Mouse (Mus musculus): ENCODE results near the gene Il6ra. TPM values are rescaled to one million over a fixed set of nuclear protein-coding genes. Genes with fewer than 3 reads are reported as not detected.

Il6ra gene
- polyA plus RNA-seq, 1 experiment: 1.3 TPM

- H3K4me1 ChIP-seq (ENCODE audit: control insufficient read depth, insufficient read depth, low read length): peaks cover 9% of the 10 kb centered on the region
- no peak overlapping the region for H3K4me3 ChIP-seq (replicated peaks; ENCODE audit: insufficient read depth, low read depth, low read length)
- no peak overlapping the region for H3K27ac ChIP-seq (ENCODE audit: insufficient read depth, low read length)
- no peaks in the 10 kb centered on the region for H3K27me3 ChIP-seq (ENCODE audit: control insufficient read depth, insufficient read depth, low read length)
- TF ChIP-seq CTCF (IDR thresholded peaks at IDR 0.05; ENCODE audit: borderline replicate concordance, insufficient read depth, low read depth, low read length) (peak; percentile 91), POLR2A (IDR thresholded peaks at IDR 0.05; ENCODE audit: borderline replicate concordance, insufficient read depth, low read length) (no peak)
- 0% methylated on average over 4 of the region's 4 CpGs for WGBS
- DNase-seq: peak; percentile 66 to 69
Observed at GRCm38 (mm10) chr3:89953420-89953819, 40.4 kb upstream of the Il6ra start.

GRCm38 (mm10) chr3:89948655-89949054 lies 35.7 kb upstream of the Il6ra start:
- peak; percentile 62 to 70 for DNase-seq
- TF ChIP-seq CTCF (IDR thresholded peaks at IDR 0.05; ENCODE audit: borderline replicate concordance, insufficient read depth, low read depth, low read length) (no peak), POLR2A (IDR thresholded peaks at IDR 0.05; ENCODE audit: borderline replicate concordance, insufficient read depth, low read length) (no peak)
- Histone ChIP-seq H3K4me1 (ENCODE audit: control insufficient read depth, insufficient read depth, low read length) (peaks cover 9% of the 10 kb centered on the region), H3K27ac (ENCODE audit: insufficient read depth, low read length) (no peak overlapping the region), H3K27me3 (ENCODE audit: control insufficient read depth, insufficient read depth, low read length) (no peaks in the 10 kb centered on the region), H3K4me3 (replicated peaks; ENCODE audit: insufficient read depth, low read depth, low read length) (no peak overlapping the region)
- 29% methylated on average over 6 of the region's 6 CpGs for whole genome bisulfite sequencing

DNA sequence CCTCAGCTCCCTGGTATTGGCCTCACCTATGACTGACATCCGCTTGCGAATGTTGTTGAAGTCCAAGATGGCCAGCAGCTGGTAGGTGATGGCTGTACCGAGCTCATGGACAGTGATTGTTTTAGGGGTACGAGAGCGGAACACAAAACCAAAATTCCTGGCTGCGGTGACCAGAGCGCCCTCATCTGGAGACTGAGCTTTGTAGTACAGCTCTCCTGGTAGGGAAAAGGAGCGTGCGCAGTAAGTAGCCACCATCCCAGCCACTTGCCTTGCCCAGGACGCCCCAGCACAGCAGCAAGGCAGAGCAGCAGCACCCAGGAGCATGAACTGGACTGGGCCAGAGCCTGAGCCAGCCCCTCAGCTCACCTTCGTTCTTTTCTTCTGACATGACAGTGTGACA lies 35.0 kb upstream of the Il6ra start:
- Histone ChIP-seq H3K4me1 (ENCODE audit: control insufficient read depth, insufficient read depth, low read length) (peaks cover 13% of the 10 kb centered on the region), H3K27me3 (ENCODE audit: control insufficient read depth, insufficient read depth, low read length) (no peaks in the 10 kb centered on the region), H3K27ac (ENCODE audit: insufficient read depth, low read length) (no peak overlapping the region), H3K4me3 (replicated peaks; ENCODE audit: insufficient read depth, low read depth, low read length) (no peak overlapping the region)
- TF ChIP-seq POLR2A (IDR thresholded peaks at IDR 0.05; ENCODE audit: borderline replicate concordance, insufficient read depth, low read length) (no peak), CTCF (IDR thresholded peaks at IDR 0.05; ENCODE audit: borderline replicate concordance, insufficient read depth, low read depth, low read length) (no peak)
- WGBS: 83% methylated on average over 11 of the region's 11 CpGs
- no peak for DNase-seq

GRCm38 (mm10) chr3:89945026-89945425 lies 32.0 kb upstream of the Il6ra start:
- 69% methylated on average over 8 of the region's 8 CpGs for WGBS
- H3K27me3 ChIP-seq (ENCODE audit: control insufficient read depth, insufficient read depth, low read length): no peaks in the 10 kb centered on the region
- no peak overlapping the region for H3K27ac ChIP-seq (ENCODE audit: insufficient read depth, low read length)

GRCm38 (mm10) chr3:89942894-89943293 lies 29.9 kb upstream of the Il6ra start:
- WGBS: 46% methylated on average over 9 of the region's 9 CpGs
- no peaks in the 10 kb centered on the region for H3K27me3 ChIP-seq (ENCODE audit: control insufficient read depth, insufficient read depth, low read length)
- no peak overlapping the region for H3K27ac ChIP-seq (ENCODE audit: insufficient read depth, low read length)
- H3K4me1 ChIP-seq (ENCODE audit: control insufficient read depth, insufficient read depth, low read length): peaks cover 8% of the 10 kb centered on the region
- TF ChIP-seq CTCF (IDR thresholded peaks at IDR 0.05; ENCODE audit: borderline replicate concordance, insufficient read depth, low read depth, low read length): no peak
- TF ChIP-seq POLR2A (IDR thresholded peaks at IDR 0.05; ENCODE audit: borderline replicate concordance, insufficient read depth, low read length): no peak
- H3K4me3 ChIP-seq (replicated peaks; ENCODE audit: insufficient read depth, low read depth, low read length): no peak overlapping the region
- peak in 1 of 2 experiments; percentile 37 for DNase-seq

More at GRCm38 (mm10) chr3:89945026-89945425, 32.0 kb upstream of the Il6ra start:
- Histone ChIP-seq H3K4me3 (replicated peaks; ENCODE audit: insufficient read depth, low read depth, low read length) (no peak overlapping the region), H3K4me1 (ENCODE audit: control insufficient read depth, insufficient read depth, low read length) (peaks cover 17% of the 10 kb centered on the region)
- no peak for DNase-seq
- no peak for TF ChIP-seq POLR2A (IDR thresholded peaks at IDR 0.05; ENCODE audit: borderline replicate concordance, insufficient read depth, low read length)
- no peak for TF ChIP-seq CTCF (IDR thresholded peaks at IDR 0.05; ENCODE audit: borderline replicate concordance, insufficient read depth, low read depth, low read length)

DNA sequence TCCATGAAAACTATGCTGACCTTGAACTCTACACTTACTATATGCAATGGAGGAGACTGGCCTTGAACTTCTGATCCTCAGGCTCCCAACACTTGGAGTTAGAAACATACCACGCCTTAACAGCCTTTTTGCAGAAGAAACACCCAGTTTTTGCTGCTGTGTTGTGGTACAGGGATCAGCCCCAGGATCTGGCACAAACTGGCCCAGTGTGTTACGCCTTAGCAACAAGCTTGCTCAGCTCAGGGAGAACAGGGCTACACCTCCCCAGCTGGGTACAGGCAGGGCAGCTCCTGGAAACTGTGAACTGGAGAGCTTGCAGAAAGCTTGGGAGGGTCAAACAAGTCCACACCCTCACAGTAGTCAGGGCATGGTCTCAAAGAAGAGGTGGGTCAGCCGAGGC lies 23.5 kb upstream of the Il6ra start:
- 91% methylated on average over 3 of the region's 3 CpGs for WGBS
- no peak for DNase-seq
- H3K27me3 ChIP-seq (ENCODE audit: control insufficient read depth, insufficient read depth, low read length): no peaks in the 10 kb centered on the region
- TF ChIP-seq CTCF (IDR thresholded peaks at IDR 0.05; ENCODE audit: borderline replicate concordance, insufficient read depth, low read depth, low read length) (no peak), POLR2A (IDR thresholded peaks at IDR 0.05; ENCODE audit: borderline replicate concordance, insufficient read depth, low read length) (no peak)
- H3K4me1 ChIP-seq (ENCODE audit: control insufficient read depth, insufficient read depth, low read length): no peaks in the 10 kb centered on the region
- H3K27ac ChIP-seq (ENCODE audit: insufficient read depth, low read length): no peak overlapping the region
- H3K4me3 ChIP-seq (replicated peaks; ENCODE audit: insufficient read depth, low read depth, low read length): no peak overlapping the region

GRCm38 (mm10) chr3:89932925-89933324 lies 19.9 kb upstream of the Il6ra start:
- Histone ChIP-seq H3K4me3 (replicated peaks; ENCODE audit: insufficient read depth, low read depth, low read length) (no peak overlapping the region), H3K27ac (ENCODE audit: insufficient read depth, low read length) (no peak overlapping the region), H3K27me3 (ENCODE audit: control insufficient read depth, insufficient read depth, low read length) (no peaks in the 10 kb centered on the region), H3K4me1 (ENCODE audit: control insufficient read depth, insufficient read depth, low read length) (no peaks in the 10 kb centered on the region)
- 90% methylated on average over 2 of the region's 2 CpGs for WGBS
- no peak for DNase-seq
- TF ChIP-seq CTCF (IDR thresholded peaks at IDR 0.05; ENCODE audit: borderline replicate concordance, insufficient read depth, low read depth, low read length) (no peak), POLR2A (IDR thresholded peaks at IDR 0.05; ENCODE audit: borderline replicate concordance, insufficient read depth, low read length) (no peak)

GRCm38 (mm10) chr3:89928956-89929355 lies 16.0 kb upstream of the Il6ra start:
- no peaks in the 10 kb centered on the region for H3K27me3 ChIP-seq (ENCODE audit: control insufficient read depth, insufficient read depth, low read length)
- DNase-seq: no peak
- no peaks in the 10 kb centered on the region for H3K4me1 ChIP-seq (ENCODE audit: control insufficient read depth, insufficient read depth, low read length)
- TF ChIP-seq CTCF (IDR thresholded peaks at IDR 0.05; ENCODE audit: borderline replicate concordance, insufficient read depth, low read depth, low read length) (no peak), POLR2A (IDR thresholded peaks at IDR 0.05; ENCODE audit: borderline replicate concordance, insufficient read depth, low read length) (no peak)
- no peak overlapping the region for H3K27ac ChIP-seq (ENCODE audit: insufficient read depth, low read length)
- no peak overlapping the region for H3K4me3 ChIP-seq (replicated peaks; ENCODE audit: insufficient read depth, low read depth, low read length)
- WGBS: 72% methylated on average over 4 of the region's 4 CpGs

Data from cerebellum, adult 2 months (tissue).